Mouse (Mus musculus): ENCODE measurements around the gene Parp3. TPM values are rescaled to one million over a fixed set of nuclear protein-coding genes. Genes with fewer than 3 reads are reported as not detected.

Gene Parp3
- polyA plus RNA-seq, 1 experiment from 2014 or later, result 1.3 TPM

GRCm38 (mm10) chr9:106462430-106462800, 14.3 kb downstream of the Parp3 start:
- Histone ChIP-seq H3K27ac (replicated peaks in 1 of 2; ENCODE audit: control insufficient read depth in 1 of 2, insufficient read depth in 1 of 2, low read depth in 2 of 2, low read length in 2 of 2) (no peak overlapping the region), H3K4me3 (ENCODE audit: control insufficient read depth in 1 of 2, insufficient read depth in 1 of 2, low read depth in 1 of 2, low read length in 2 of 2) (no peak overlapping the region), H3K4me2 (ENCODE audit: low read length) (no peak overlapping the region), H3K4me1 (ENCODE audit: control insufficient read depth in 2 of 2, insufficient read depth in 2 of 2, low read length in 2 of 2) (peaks cover 14 to 22% of the 10 kb centered on the region in 2 experiments), H3K9ac (ENCODE audit: low read length) (no peak overlapping the region), H3K36me3 (ENCODE audit: control insufficient read depth, insufficient read depth, low read length) (peaks cover 44% of the 10 kb centered on the region), H3K9me3 (ENCODE audit: control insufficient read depth, low read length) (no peaks in the 10 kb centered on the region), H3K27me3 (ENCODE audit: control insufficient read depth, insufficient read depth, low read length) (peaks cover 8% of the 10 kb centered on the region)
- WGBS, result 93% methylated on average over 12 of the region's 12 CpGs
- ATAC-seq (ENCODE audit: insufficient number of reproducible peaks, insufficient read depth, low FRiP score, low read depth), result no peak

GRCm38 (mm10) chr9:106461641-106462429, 14.9 kb downstream of the Parp3 start:
- no peak overlapping the region for H3K27ac ChIP-seq (replicated peaks in 1 of 2; ENCODE audit: control insufficient read depth in 1 of 2, insufficient read depth in 1 of 2, low read depth in 2 of 2, low read length in 2 of 2)
- H3K9ac ChIP-seq (ENCODE audit: low read length), result no peak overlapping the region
- H3K27me3 ChIP-seq (ENCODE audit: control insufficient read depth, insufficient read depth, low read length), result peaks cover 8% of the 10 kb centered on the region
- no peak overlapping the region for H3K4me2 ChIP-seq (ENCODE audit: low read length)
- no peak overlapping the region for H3K4me3 ChIP-seq (ENCODE audit: control insufficient read depth in 1 of 2, insufficient read depth in 1 of 2, low read depth in 1 of 2, low read length in 2 of 2)
- peaks cover 19 to 27% of the 10 kb centered on the region in 2 experiments for H3K4me1 ChIP-seq (ENCODE audit: control insufficient read depth in 2 of 2, insufficient read depth in 2 of 2, low read length in 2 of 2)
- H3K9me3 ChIP-seq (ENCODE audit: control insufficient read depth, low read length), result no peaks in the 10 kb centered on the region
- ATAC-seq (ENCODE audit: insufficient number of reproducible peaks, insufficient read depth, low FRiP score, low read depth), result no peak
- peaks cover 44% of the 10 kb centered on the region for H3K36me3 ChIP-seq (ENCODE audit: control insufficient read depth, insufficient read depth, low read length)
- 85% methylated on average over 16 of the region's 16 CpGs for WGBS

GRCm38 (mm10) chr9:106461026-106461415, 15.7 kb downstream of the Parp3 start:
- Histone ChIP-seq H3K27me3 (ENCODE audit: control insufficient read depth, insufficient read depth, low read length) (peaks cover 6% of the 10 kb centered on the region), H3K27ac (replicated peaks in 1 of 2; ENCODE audit: control insufficient read depth in 1 of 2, insufficient read depth in 1 of 2, low read depth in 2 of 2, low read length in 2 of 2) (no peak overlapping the region), H3K9ac (ENCODE audit: low read length) (no peak overlapping the region), H3K36me3 (ENCODE audit: control insufficient read depth, insufficient read depth, low read length) (peaks cover 51% of the 10 kb centered on the region), H3K4me1 (ENCODE audit: control insufficient read depth in 2 of 2, insufficient read depth in 2 of 2, low read length in 2 of 2) (peaks cover 27 to 36% of the 10 kb centered on the region in 2 experiments), H3K4me3 (ENCODE audit: control insufficient read depth in 1 of 2, insufficient read depth in 1 of 2, low read depth in 1 of 2, low read length in 2 of 2) (no peak overlapping the region), H3K9me3 (ENCODE audit: control insufficient read depth, low read length) (no peaks in the 10 kb centered on the region), H3K4me2 (ENCODE audit: low read length) (no peak overlapping the region)
- 89% methylated on average over 9 of the region's 9 CpGs for WGBS
- ATAC-seq (ENCODE audit: insufficient number of reproducible peaks, insufficient read depth, low FRiP score, low read depth), result no peak

GRCm38 (mm10) chr9:106460401-106461025, 16.2 kb downstream of the Parp3 start:
- no peak overlapping the region for H3K27ac ChIP-seq (replicated peaks in 1 of 2; ENCODE audit: control insufficient read depth in 1 of 2, insufficient read depth in 1 of 2, low read depth in 2 of 2, low read length in 2 of 2)
- WGBS, result 79% methylated on average over 18 of the region's 18 CpGs
- no peak for ATAC-seq (ENCODE audit: insufficient number of reproducible peaks, insufficient read depth, low FRiP score, low read depth)
- peaks cover 28 to 37% of the 10 kb centered on the region in 2 experiments for H3K4me1 ChIP-seq (ENCODE audit: control insufficient read depth in 2 of 2, insufficient read depth in 2 of 2, low read length in 2 of 2)
- H3K9ac ChIP-seq (ENCODE audit: low read length), result no peak overlapping the region
- H3K27me3 ChIP-seq (ENCODE audit: control insufficient read depth, insufficient read depth, low read length), result peaks cover under 1% of the 10 kb centered on the region; the same call in 1 of the 2 replicates
- H3K9me3 ChIP-seq (ENCODE audit: control insufficient read depth, low read length), result no peaks in the 10 kb centered on the region
- H3K4me2 ChIP-seq (ENCODE audit: low read length), result no peak overlapping the region
- peaks cover 51% of the 10 kb centered on the region for H3K36me3 ChIP-seq (ENCODE audit: control insufficient read depth, insufficient read depth, low read length)
- no peak overlapping the region for H3K4me3 ChIP-seq (ENCODE audit: control insufficient read depth in 1 of 2, insufficient read depth in 1 of 2, low read depth in 1 of 2, low read length in 2 of 2)

GRCm38 (mm10) chr9:106459946-106460345, 16.8 kb downstream of the Parp3 start:
- no peak overlapping the region for H3K4me3 ChIP-seq (ENCODE audit: control insufficient read depth in 1 of 2, insufficient read depth in 1 of 2, low read depth in 1 of 2, low read length in 2 of 2)
- H3K27ac ChIP-seq (replicated peaks in 1 of 2; ENCODE audit: control insufficient read depth in 1 of 2, insufficient read depth in 1 of 2, low read depth in 2 of 2, low read length in 2 of 2), result no peak overlapping the region
- ATAC-seq (ENCODE audit: insufficient number of reproducible peaks, insufficient read depth, low FRiP score, low read depth), result no peak
- no peak overlapping the region for H3K4me2 ChIP-seq (ENCODE audit: low read length)
- no peak overlapping the region for H3K9ac ChIP-seq (ENCODE audit: low read length)
- H3K9me3 ChIP-seq (ENCODE audit: control insufficient read depth, low read length), result no peaks in the 10 kb centered on the region
- peaks cover 33 to 41% of the 10 kb centered on the region in 2 experiments for H3K4me1 ChIP-seq (ENCODE audit: control insufficient read depth in 2 of 2, insufficient read depth in 2 of 2, low read length in 2 of 2)
- H3K27me3 ChIP-seq (ENCODE audit: control insufficient read depth, insufficient read depth, low read length), result no peaks in the 10 kb centered on the region
- H3K36me3 ChIP-seq (ENCODE audit: control insufficient read depth, insufficient read depth, low read length), result peaks cover 51% of the 10 kb centered on the region
- WGBS, result 80% methylated on average over 12 of the region's 15 CpGs

- Histone ChIP-seq H3K36me3 (ENCODE audit: control insufficient read depth, insufficient read depth, low read length) (peaks cover 37% of the 10 kb centered on the region), H3K9ac (ENCODE audit: low read length) (no peak overlapping the region), H3K27ac (replicated peaks in 1 of 2; ENCODE audit: control insufficient read depth in 1 of 2, insufficient read depth in 1 of 2, low read depth in 2 of 2, low read length in 2 of 2) (peak overlapping the region in 1 of 2 experiments; percentile 73; a peak in 2 of 4 replicates), H3K4me1 (ENCODE audit: control insufficient read depth in 2 of 2, insufficient read depth in 2 of 2, low read length in 2 of 2) (peaks cover 39 to 45% of the 10 kb centered on the region in 2 experiments), H3K27me3 (ENCODE audit: control insufficient read depth, insufficient read depth, low read length) (no peaks in the 10 kb centered on the region), H3K4me2 (ENCODE audit: low read length) (no peak overlapping the region), H3K9me3 (ENCODE audit: control insufficient read depth, low read length) (no peaks in the 10 kb centered on the region), H3K4me3 (ENCODE audit: control insufficient read depth in 1 of 2, insufficient read depth in 1 of 2, low read depth in 1 of 2, low read length in 2 of 2) (no peak overlapping the region)
- no peak for ATAC-seq (ENCODE audit: insufficient number of reproducible peaks, insufficient read depth, low FRiP score, low read depth)
- WGBS, result 61% methylated on average over 5 of the region's 5 CpGs
These were observed 18.8 kb downstream of the Parp3 start for GRCm38 (mm10) chr9:106457920-106458319.

GRCm38 (mm10) chr9:106457163-106457559, 19.6 kb downstream of the Parp3 start:
- Histone ChIP-seq H3K9ac (ENCODE audit: low read length) (peak overlapping the region; percentile 86), H3K4me1 (ENCODE audit: control insufficient read depth in 2 of 2, insufficient read depth in 2 of 2, low read length in 2 of 2) (peaks cover 42 to 51% of the 10 kb centered on the region in 2 experiments), H3K27me3 (ENCODE audit: control insufficient read depth, insufficient read depth, low read length) (no peaks in the 10 kb centered on the region), H3K4me3 (ENCODE audit: control insufficient read depth in 1 of 2, insufficient read depth in 1 of 2, low read depth in 1 of 2, low read length in 2 of 2) (no peak overlapping the region), H3K4me2 (ENCODE audit: low read length) (peak overlapping the region; percentile 94), H3K36me3 (ENCODE audit: control insufficient read depth, insufficient read depth, low read length) (peaks cover 31% of the 10 kb centered on the region), H3K9me3 (ENCODE audit: control insufficient read depth, low read length) (no peaks in the 10 kb centered on the region), H3K27ac (replicated peaks in 1 of 2; ENCODE audit: control insufficient read depth in 1 of 2, insufficient read depth in 1 of 2, low read depth in 2 of 2, low read length in 2 of 2) (peak overlapping the region; percentile 9 to 73; a peak in 3 of 4 replicates)
- no peak for ATAC-seq (ENCODE audit: insufficient number of reproducible peaks, insufficient read depth, low FRiP score, low read depth)
- WGBS, result 48% methylated on average over 9 of the region's 9 CpGs
